Mouse (Mus musculus) lung, postnatal 0 days (tissue): ENCODE results near the gene Bckdha. TPM values are rescaled to one million over a fixed set of nuclear protein-coding genes. Genes with fewer than 3 reads are reported as not detected.
A peak's percentile ranks its signal among the peaks of the same experiment; 100 is the strongest.

ENCODE experiments used
- ATAC-seq: fragments of 200-750 bp; cut with Nextera tagmentation; 2 replicates; pipeline ENCODE4 v1.8.0; 2017; ENCODE audit warnings: moderate library complexity
- DNase-seq: peaks from one replicate; pipeline ENCODE4 v3.0.0-alpha.2; 2016; ENCODE audit warnings: low spot score
- H3K27ac ChIP-seq: fragments of 300-500 bp; sonication (generic); 2 replicates; pipeline ENCODE4 v1.5.1; 2014; ENCODE audit warnings: antibody characterized with exemption, mild to moderate bottlenecking, low read length, mixed read lengths
- H3K27me3 ChIP-seq: fragments of 300-500 bp; sonication (generic); replicated peaks from 2 replicates; pipeline ENCODE4 v1.6.1; 2014; ENCODE audit warnings: low read length, mixed read lengths; ENCODE audit not compliant: insufficient read depth
- H3K36me3 ChIP-seq: fragments of 300-500 bp; sonication (generic); 2 replicates; pipeline ENCODE4 v1.6.1; 2014; ENCODE audit warnings: low read length, mixed read lengths; ENCODE audit not compliant: insufficient read depth
- H3K4me1 ChIP-seq: fragments of 300-500 bp; sonication (generic); 2 replicates; pipeline ENCODE4 v1.6.1; 2014; ENCODE audit warnings: antibody characterized with exemption, low read depth, low read length, mixed read lengths; ENCODE audit not compliant: insufficient read depth
- H3K4me2 ChIP-seq: fragments of 300-500 bp; sonication (generic); replicated peaks from 2 replicates; pipeline ENCODE4 v1.6.1; 2014; ENCODE audit warnings: low read depth, mild to moderate bottlenecking, low read length, moderate library complexity, mixed read lengths
- H3K4me3 ChIP-seq: fragments of 300-500 bp; sonication (generic); 2 replicates; pipeline ENCODE4 v1.5.1; 2014; ENCODE audit warnings: low read depth, low read length
- H3K9ac ChIP-seq: fragments of 300-500 bp; sonication (generic); replicated peaks from 2 replicates; pipeline ENCODE4 v1.6.1; 2014; ENCODE audit warnings: low read depth, mild to moderate bottlenecking
- H3K9me3 ChIP-seq: fragments of 300-500 bp; sonication (generic); 2 replicates; pipeline ENCODE4 v1.6.1; 2016; ENCODE audit warnings: low read length, mixed read lengths
- CTCF ChIP-seq: IDR thresholded peaks from 2 replicates; pipeline ENCODE4 v1.5.1; 2016; ENCODE audit warnings: antibody characterized with exemption, mild to moderate bottlenecking
- EP300 ChIP-seq: IDR thresholded peaks from 2 replicates; pipeline ENCODE4 v1.6.1; 2016; ENCODE audit warnings: antibody characterized with exemption, mild to moderate bottlenecking, control low read depth
- WGBS: fragments of 180-500 bp; shearing (Covaris S2); extraction: QIAGEN DNeasy Blood & Tissue Kit; methylation state at CpG from one replicate; pipeline ENCODE4 v1.1.7; 2014; 5-methylcytosine and 5-hydroxymethylcytosine counted together
- polyA plus RNA-seq: library from polyadenylated mRNA; unstranded; fragments of >200 nt; fragmentation: Nextera tagmentation; extraction: Ambion mirVana; gene quantifications from 2 replicates; pipeline ENCODE4 v1.2.1, GENCODE M21; 2015

Bckdha gene
- 61.8 and 71.7 TPM in 2 replicates for polyA plus RNA-seq

- Histone ChIP-seq H3K9ac (peak within 1 kb of the TSS; percentile 58), H3K36me3 (no peaks in the 10 kb centered on the region), H3K4me3 (peak within 1 kb of the TSS; percentile 61), H3K27me3 (no peaks in the 10 kb centered on the region), H3K27ac (peak within 1 kb of the TSS; percentile 79), H3K4me1 (peaks cover 5% of the 10 kb centered on the region; the same call in 1 of the 2 replicates), H3K4me2 (peak within 1 kb of the TSS; percentile 73), H3K9me3 (no peaks in the 10 kb centered on the region)
- TF ChIP-seq EP300 (peak; percentile 98), CTCF (no peak; the same call in 1 of the 2 replicates)
- DNase-seq (peak; percentile 100), ATAC-seq (peak; percentile 99)
- under 1% methylated on average over 50 of the region's 50 CpGs for whole genome bisulfite sequencing
Measured at GRCm38 (mm10) chr7:25658657-25659472, at the start of gene Bckdha, which contains the start of gene Exosc5. Bckdha (minus strand) TSS chr7:25658981. Exosc5 (plus strand) TSS chr7:25659164.

DNA sequence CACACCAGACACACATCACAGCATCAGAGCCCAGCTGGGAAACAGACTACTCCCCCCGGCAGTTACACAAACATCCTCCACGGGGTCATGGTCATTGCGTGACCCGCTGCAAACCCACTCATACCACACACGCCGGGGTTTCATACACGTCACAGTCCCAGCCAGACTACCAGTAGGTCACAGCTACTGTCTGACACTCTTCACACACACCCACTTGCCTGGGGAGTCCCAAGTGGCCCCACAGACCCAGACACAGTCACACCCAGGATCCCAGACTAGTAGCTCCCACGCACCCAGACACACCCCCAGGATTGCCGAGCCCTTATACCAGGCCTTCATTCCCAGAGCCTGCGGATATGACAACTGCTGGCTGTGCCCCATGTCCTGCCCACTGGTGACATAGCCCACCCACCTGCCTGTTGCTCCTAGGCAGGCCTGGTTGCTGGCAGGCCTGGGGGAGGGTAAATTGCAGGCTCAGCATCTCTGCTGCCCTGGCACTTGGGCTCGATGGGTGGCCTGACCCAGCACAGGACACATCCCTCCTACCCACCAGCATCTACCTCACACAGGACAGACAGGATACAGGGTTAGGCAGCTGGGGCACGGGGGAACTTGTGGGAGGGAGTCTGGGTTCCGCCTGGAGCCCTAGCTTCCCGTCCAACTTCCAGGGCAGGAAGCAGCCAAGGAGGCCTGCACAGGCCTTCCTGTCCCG, 49.0 kb upstream of the Bckdha start:
- H3K4me3 ChIP-seq = no peak overlapping the region
- H3K27ac ChIP-seq = peak overlapping the region; percentile 75
- DNase-seq (peak; percentile 91), ATAC-seq (peak; percentile 82)
- TF ChIP-seq EP300 (peak; percentile 83), CTCF (no peak)
- WGBS = 27% methylated on average over 15 of the region's 15 CpGs
- no peaks in the 10 kb centered on the region for H3K36me3 ChIP-seq
- H3K9ac ChIP-seq = no peak overlapping the region
- no peak overlapping the region for H3K4me2 ChIP-seq
- peaks cover 14% of the 10 kb centered on the region for H3K4me1 ChIP-seq
- no peaks in the 10 kb centered on the region for H3K9me3 ChIP-seq
- no peaks in the 10 kb centered on the region for H3K27me3 ChIP-seq

DNA sequence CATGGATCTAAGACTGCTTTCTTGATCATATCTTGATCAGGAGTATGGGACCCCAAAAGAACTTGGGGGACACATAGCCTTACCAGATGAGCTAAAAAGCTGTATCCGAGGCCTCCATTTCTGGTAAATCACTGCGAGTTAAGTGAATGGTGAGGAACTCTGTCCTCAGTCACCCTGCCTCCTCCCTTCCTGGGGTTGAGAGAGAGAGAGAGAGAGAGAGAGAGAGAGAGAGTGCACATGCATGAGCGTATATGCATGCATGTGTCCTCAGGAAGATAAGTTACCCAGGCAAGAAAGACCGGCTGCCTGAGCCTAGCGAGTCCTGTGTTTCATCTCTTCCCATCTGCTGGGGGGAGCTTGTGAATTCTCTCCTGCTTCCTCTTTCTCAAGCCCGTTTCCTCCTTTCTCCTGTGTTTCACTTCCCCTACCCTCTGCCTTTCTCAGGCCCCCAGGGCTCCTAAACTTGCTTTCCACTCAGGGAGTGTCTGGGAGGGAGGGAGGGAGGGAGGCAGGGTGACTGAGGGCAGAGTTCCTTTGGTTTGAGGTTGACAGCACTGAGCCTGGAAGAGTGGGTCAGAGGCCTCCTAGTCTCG, 47.9 kb upstream of the Bckdha start:
- no peak overlapping the region for H3K4me2 ChIP-seq
- peak overlapping the region; percentile 75 for H3K27ac ChIP-seq
- no peaks in the 10 kb centered on the region for H3K36me3 ChIP-seq
- no peaks in the 10 kb centered on the region for H3K9me3 ChIP-seq
- peaks cover 14% of the 10 kb centered on the region for H3K4me1 ChIP-seq
- H3K27me3 ChIP-seq = no peaks in the 10 kb centered on the region
- 0 out of 2 replicates have a peak, but pooled peaks have one; percentile 0 for ATAC-seq
- H3K4me3 ChIP-seq = no peak overlapping the region
- H3K9ac ChIP-seq = no peak overlapping the region
- WGBS = 36% methylated on average over 7 of the region's 7 CpGs
- DNase-seq = peak; percentile 67
- TF ChIP-seq CTCF (no peak), EP300 (no peak)

DNA sequence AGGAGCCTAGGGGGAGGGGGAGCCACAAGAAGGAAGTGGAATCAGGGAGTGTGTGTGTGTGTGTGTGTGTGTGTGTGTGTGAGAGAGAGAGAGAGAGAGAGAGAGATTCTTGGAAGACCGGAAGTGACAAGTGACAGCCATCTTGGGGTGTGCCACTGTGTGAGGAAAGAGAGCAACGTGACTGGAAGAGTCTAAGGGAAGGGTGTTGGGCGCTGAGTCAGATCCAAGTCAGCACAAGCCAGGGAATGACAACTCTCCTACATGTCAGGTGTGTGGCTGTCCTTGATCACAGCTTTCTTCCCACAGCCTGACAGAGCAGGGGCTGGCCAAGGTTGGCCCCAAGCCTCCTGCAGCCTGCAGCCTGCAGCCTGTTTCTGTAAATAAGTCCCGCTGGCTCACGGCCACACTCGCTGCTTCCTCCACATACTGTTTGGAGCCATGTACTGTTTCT, 47.0 kb upstream of the Bckdha start:
- H3K4me3 ChIP-seq = no peak overlapping the region
- no peak overlapping the region for H3K4me2 ChIP-seq
- peak overlapping the region; percentile 75 for H3K27ac ChIP-seq
- H3K27me3 ChIP-seq = no peaks in the 10 kb centered on the region
- ATAC-seq = peak; percentile 38
- no peaks in the 10 kb centered on the region for H3K9me3 ChIP-seq
- no peak overlapping the region for H3K9ac ChIP-seq
- peak; percentile 89 for DNase-seq
- no peaks in the 10 kb centered on the region for H3K36me3 ChIP-seq
- 23% methylated on average over 6 of the region's 6 CpGs for WGBS
- H3K4me1 ChIP-seq = peaks cover 14% of the 10 kb centered on the region
- TF ChIP-seq CTCF (no peak), EP300 (peak; percentile 62; the same call in 1 of the 2 replicates)

GRCm38 (mm10) chr7:25704716-25705364, 46.1 kb upstream of the Bckdha start:
- no peaks in the 10 kb centered on the region for H3K9me3 ChIP-seq
- 23% methylated on average over 30 of the region's 37 CpGs for WGBS
- peak overlapping the region; percentile 51; the same call in 1 of the 2 replicates for H3K27ac ChIP-seq
- H3K27me3 ChIP-seq = no peaks in the 10 kb centered on the region
- DNase-seq = no peak
- TF ChIP-seq CTCF = peak; percentile 15; the same call in 1 of the 2 replicates
- TF ChIP-seq EP300 = no peak
- H3K4me3 ChIP-seq = no peak overlapping the region
- H3K9ac ChIP-seq = no peak overlapping the region
- no peak for ATAC-seq
- no peak overlapping the region for H3K4me2 ChIP-seq
- peaks cover 7% of the 10 kb centered on the region for H3K4me1 ChIP-seq
- H3K36me3 ChIP-seq = 0 out of 2 replicates have a peak, but pooled peaks cover 2% of the 10 kb centered on the region
